Mouse (Mus musculus): ENCODE measurements around the gene Sned1.
A peak's percentile ranks its signal among the peaks of the same experiment; 100 is the strongest.

The Sned1 gene

GRCm38 (mm10) chr1:93323973-93324372 is 88.3 kb downstream of the Sned1 start:
- DNase-seq (ENCODE audit: low read depth) = no peak

DNA sequence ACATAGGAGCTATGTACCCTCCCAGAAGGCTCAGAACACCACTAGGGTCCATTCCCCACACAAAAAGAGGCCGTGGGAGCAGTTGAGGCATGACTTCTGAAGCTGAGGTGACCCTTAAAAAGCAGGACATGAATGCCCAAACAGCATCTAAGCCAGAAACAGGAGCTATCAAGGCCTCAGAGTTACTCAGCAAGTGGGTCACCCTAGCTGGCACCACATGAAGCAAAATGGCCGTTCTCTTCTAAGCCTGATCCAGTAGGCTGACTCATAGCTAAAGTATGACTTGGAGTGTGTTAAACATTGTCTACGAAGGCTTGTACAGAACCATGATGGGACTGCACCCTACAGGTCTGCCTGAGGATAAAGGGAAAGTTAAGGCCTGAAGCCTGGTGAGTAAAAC is 90.8 kb downstream of the Sned1 start:
- DNase-seq (ENCODE audit: low read depth) = no peak

DNA sequence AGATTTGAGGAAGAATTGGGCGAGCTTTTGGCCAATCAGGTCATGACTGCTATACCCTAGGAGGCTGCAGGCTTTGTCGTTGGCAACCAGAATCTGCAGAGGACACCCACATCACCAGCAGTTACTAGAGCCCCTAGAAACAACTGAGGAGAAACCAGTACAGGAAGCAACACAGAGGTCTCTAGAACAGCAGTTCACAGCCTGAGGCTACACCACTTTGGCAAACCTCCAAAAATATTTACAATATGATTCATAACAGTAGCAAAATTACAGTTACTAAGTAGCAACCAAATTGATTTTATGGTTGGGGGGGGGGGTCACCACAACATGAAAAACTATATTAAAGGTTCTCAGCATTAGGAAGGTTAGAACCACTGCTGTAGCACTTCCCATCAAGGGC is 99.0 kb downstream of the Sned1 start:
- DNase-seq (ENCODE audit: low read depth) = no peak

- DNase-seq (ENCODE audit: low read depth) = peak; percentile 88
Observed at GRCm38 (mm10) chr1:93342648-93343503, 107.2 kb downstream of the Sned1 start, which contains the start of the genes Ppp1r7 and Pask. Gene Ppp1r7 (plus strand): TSS chr1:93342854. Gene Pask (minus strand): TSS chr1:93343482.

DNA sequence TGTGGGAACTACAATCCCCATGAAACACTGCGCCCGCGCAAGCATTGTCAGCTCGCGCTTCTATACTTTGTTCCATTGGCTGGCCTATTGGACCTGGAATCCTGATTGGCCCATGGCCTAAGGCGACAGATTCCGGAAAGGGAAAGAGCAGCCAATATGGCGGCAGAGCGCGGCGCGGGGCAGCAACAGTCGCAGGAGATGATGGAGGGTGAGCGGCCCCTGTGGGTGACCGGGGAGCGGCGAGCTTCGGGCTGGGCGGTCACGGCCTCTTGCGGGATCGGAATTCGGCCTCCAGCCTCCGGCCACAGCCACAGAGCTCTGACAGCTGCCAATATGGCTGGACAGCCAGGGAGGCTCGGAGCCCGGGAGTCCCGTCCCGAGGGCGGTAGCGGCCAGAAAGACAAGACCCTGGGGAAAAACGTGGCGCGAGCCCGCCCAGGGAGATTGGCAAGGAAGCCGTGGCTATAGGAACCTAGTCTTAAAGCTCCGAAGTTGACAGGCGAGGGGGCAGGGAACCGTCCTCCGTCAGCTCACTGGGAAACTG is 107.9 kb downstream of the Sned1 start:
- peak; percentile 91 for DNase-seq (ENCODE audit: low read depth)

- DNase-seq (ENCODE audit: low read depth) = no peak
Observed at GRCm38 (mm10) chr1:93347176-93347575, 111.5 kb downstream of the Sned1 start.

DNA sequence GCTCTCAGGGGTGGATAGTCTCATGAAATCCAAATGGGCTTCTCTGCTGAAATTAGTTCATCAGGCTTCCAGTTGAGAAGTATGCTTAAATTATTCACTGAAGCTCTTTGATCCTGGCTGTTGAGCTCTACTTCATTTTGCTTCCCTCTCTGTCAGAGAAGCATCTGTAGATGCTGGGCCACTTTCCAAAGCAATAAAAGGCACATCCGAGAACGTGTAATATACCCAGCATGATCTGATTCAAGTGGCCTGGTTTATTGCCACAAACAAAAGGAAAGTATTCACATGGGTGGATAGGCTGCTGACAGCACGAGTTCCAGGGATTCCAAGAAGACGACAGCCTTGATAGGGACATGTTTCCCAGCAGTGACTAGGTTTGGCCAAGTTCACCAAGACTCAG is 114.1 kb downstream of the Sned1 start:
- no peak for DNase-seq (ENCODE audit: low read depth)

Data from fibroblast of lung, adult 2 months (primary cell).